Mouse (Mus musculus) thymus, postnatal 25 days (tissue): Measurements from ENCODE around the gene Gpr160.
A peak's percentile ranks its signal among the peaks of the same experiment; 100 is the strongest.
"Not testable (repeated sequence)": the region's sequence is repeated elsewhere in the genome, so short reads cannot be mapped to it uniquely, and the experiment has no call there.

ENCODE experiments used
- DNase-seq: peaks from one replicate; pipeline ENCODE4 v3.0.0; 2022

Gene Gpr160

GRCm38 (mm10) chr3:30855604-30856458 is at the start of gene Gpr160:
Gene Gpr160 (plus strand): TSS chr3:30855950.
- DNase-seq: peak; percentile 76

GRCm38 (mm10) chr3:30812881-30813280 is 42.9 kb upstream of the Gpr160 start:
- no peak for DNase-seq

DNA sequence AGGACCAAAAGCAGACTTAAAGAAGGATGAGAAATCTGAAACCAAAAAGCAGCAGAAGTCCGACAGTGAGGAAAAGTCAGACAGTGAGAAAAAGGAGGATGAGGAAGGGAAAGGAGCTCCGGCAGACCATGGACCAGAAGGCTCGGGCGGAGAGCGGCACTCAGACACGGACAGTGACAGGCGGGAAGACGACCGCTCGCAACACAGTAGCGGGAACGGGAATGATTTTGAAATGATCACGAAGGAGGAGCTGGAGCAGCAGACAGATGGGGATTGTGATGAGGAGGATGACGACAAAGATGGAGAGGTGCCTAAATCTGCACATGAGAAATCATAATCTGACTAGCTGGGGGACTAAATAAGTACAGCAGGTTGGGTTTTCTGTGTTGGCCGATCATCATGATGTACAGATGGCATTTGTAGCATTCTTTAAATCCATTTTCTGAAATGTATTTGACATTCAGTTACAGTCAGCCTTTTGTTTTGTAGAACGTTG is 37.1 kb upstream of the Gpr160 start:
- DNase-seq: no peak

- DNase-seq: no peak
These were observed 33.6 kb upstream of the Gpr160 start for GRCm38 (mm10) chr3:30822163-30822562.

DNA sequence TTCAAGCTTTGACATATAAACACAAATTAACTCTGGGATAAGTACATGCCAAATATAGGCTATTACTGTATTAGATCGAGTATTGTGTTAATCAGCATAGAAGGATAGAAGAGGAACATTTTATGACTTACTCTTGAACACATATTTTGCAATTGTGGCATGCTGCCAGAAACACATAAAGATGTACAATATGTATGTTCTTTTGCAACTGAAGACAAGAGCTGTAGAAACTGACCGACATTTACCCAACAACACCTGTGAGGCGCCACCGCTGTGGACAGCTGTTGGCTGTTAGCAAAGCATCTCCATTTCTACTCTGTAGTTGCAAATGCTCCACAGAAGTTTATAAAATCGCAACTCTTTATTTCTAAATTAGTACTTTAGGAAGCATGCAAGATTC is 29.7 kb upstream of the Gpr160 start:
- DNase-seq: no peak

- no peak for DNase-seq
These were observed 23.7 kb upstream of the Gpr160 start for GRCm38 (mm10) chr3:30831848-30832606.

DNA sequence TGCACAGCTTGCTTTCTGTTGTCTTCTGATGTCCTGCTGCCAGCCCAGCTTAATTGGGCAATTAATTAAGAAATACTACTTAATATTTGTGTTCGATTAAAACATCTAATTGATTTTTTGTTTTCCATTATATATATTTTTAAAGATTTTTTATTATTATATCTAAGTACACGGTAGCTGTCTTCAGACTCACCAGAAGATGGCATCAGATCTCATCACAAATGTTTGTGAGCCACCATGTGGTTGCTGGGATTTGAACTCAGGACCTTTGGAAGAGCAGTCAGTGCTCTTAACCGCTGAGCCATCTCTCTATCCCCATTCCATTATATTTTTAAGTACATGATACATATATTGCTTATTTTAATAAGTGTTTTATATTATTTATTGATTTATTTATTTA is 22.5 kb upstream of the Gpr160 start:
- no peak for DNase-seq

DNA sequence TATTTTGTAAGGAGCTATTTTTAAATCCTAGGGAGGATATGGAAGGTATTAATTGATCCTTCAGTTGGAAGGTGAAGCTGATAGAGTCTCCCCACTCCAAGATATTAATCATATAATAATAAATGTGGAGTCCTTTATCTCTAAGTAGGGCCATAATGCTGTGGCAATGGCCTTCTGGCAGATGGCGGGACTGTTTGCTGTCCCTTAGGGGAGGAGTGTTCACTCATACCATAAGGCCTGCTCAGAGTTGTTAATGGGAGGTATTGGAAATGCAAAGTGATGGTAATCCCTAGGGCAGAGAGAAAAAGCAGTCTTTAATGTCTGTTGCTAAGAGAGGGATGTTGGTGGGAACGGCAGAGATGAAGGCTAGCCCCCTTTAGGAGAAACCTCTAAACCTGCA is 10.0 kb upstream of the Gpr160 start:
- no peak for DNase-seq

DNA sequence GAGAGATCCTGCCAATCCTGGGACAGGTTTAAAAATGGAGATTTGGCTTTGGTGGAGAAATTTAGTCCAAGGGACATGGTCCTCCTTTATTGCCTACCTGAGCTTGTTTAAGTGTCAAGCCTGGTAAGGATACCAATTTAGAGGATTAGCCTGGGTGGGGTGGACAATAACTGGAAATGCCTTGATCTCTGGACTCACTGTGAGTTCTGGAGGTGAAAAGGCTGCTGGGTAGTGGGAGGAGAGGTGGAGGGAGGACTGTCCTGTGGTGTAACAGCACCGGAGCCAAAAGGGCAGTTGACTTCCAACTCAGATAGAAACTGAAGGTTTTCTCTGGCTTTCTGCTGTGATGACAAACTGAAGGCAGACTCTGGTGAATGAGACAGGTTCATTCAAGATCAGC is 8.3 kb upstream of the Gpr160 start:
- no peak for DNase-seq

DNA sequence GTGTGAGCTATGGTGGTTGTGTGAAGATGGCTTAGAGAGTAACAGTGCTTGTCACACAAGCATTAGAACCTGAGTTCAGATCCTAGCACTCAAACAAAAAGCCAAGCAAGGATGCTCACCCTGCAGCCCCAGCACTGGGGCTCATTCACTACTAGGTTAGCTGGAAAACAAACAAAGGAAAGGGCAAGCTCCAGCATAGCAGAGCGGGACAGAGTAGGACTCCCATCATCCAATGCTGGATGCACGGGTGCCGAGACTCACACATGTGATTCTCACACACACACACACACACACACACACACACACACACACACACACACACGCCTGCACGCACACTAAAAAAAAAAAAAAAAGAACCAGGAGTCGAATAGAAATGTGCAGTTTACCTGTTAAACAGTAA is 4.3 kb upstream of the Gpr160 start:
- DNase-seq: no peak

- DNase-seq: no peak
These were observed 2.2 kb upstream of the Gpr160 start for GRCm38 (mm10) chr3:30853596-30853995.

GRCm38 (mm10) chr3:30859599-30859998 is 3.8 kb downstream of the Gpr160 start:
- not testable (repeated sequence) for DNase-seq

DNA sequence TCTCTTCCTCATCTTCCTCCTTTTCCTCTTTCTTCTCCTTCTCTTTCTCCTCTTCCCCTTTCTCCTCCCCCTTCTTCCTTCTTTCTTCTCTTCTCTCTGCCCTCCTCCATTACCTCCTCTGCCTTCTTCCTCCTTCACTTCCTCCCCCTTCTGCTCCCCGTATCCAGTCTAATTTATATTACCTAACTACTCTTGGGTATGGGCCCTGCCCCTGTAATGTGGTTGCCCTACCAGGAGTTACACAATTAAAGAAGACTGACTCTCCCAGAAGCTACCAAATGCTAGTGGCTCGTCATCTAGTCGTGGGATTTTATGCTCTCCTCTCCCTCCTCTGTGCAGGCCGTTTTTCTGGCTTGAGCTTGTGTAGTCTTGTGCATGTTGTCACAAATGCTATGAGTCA is 5.0 kb downstream of the Gpr160 start:
- no peak for DNase-seq

- DNase-seq: no peak
These were observed 8.1 kb downstream of the Gpr160 start for GRCm38 (mm10) chr3:30863712-30864435.

- no peak for DNase-seq
These were observed 8.9 kb downstream of the Gpr160 start for GRCm38 (mm10) chr3:30864640-30865039.

DNA sequence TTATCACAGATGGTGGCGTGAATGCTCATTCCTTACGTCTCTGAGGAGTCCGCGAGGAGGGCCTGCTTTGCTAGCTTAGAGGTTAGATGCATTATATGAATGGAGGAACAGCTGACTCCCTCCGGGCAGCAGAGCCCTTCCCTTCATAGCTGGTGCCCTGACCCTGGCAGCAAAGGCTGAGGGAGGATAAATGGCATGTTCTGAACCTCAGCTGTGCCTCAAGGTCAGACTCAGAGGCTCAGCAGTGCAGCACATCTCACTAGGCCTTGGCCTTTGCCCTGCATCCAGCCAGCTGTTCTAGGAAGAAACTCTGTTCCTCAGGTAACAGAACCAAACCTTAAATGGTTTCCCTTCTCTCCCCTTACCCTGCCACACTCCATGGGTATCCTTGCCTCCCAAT is 12.4 kb downstream of the Gpr160 start:
- no peak for DNase-seq

DNA sequence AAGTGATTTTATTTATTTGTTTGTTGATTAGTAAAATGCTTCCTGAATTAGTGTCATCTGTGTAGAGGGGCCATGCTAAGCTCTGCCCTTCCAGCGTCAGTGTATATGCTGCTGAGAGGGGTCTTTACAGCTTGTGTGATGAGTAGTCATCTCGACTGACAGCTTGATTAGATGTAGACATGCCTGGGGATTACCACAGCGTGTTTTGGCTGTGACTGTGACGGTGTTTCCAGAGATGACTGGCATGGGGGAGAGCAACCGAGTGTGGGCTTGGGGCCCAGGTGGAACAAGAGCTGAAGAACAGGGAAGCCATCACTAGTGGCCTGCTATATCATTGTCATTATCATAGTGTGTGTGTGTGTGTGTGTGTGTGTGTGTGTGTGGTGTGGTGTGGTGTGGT is 12.9 kb downstream of the Gpr160 start:
- DNase-seq: no peak

- DNase-seq: no peak
These were observed 14.2 kb downstream of the Gpr160 start for GRCm38 (mm10) chr3:30869995-30870394.

GRCm38 (mm10) chr3:30876709-30877108 is 21.0 kb downstream of the Gpr160 start:
- DNase-seq: no peak

DNA sequence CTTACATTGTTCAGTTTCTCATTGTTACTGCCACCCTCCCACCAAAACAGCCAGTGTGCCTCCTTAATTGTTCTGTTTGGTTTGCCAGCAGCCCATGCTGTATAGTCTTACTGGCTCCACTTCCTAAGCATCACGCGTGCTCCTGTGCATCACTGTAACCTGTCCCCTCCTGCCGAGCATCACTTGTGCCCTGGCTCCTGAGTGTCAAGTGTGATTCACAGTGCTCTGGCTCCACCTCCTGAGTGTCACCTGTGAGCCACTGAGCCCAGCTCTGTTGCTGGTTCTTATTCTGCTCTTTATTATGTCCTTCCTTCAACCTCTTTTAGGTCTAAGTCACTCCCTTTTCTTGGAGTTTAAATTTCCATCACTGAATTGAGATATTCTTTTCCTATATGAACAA is 31.7 kb downstream of the Gpr160 start:
- no peak for DNase-seq

DNA sequence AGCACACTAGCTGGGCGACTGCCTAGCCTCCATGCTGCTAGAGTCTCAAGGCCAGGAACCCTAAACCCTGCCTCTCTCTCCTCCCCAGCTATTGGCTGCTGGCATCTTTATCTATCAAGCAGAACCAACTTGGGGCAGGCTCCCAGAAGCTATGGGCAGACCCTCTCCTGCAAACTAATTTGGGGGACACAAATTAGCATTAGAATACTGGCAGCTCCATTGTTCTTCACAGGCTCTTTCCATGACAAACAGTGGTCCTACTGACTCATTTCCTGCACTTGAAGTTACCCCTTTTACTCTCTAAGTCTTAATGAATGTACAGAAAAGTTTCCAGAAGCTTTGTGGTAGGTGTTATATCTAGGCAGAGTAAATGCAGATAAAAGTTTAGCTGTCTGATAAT is 33.3 kb downstream of the Gpr160 start:
- no peak for DNase-seq

- DNase-seq: no peak
These were observed 41.0 kb downstream of the Gpr160 start for GRCm38 (mm10) chr3:30896721-30897120.

DNA sequence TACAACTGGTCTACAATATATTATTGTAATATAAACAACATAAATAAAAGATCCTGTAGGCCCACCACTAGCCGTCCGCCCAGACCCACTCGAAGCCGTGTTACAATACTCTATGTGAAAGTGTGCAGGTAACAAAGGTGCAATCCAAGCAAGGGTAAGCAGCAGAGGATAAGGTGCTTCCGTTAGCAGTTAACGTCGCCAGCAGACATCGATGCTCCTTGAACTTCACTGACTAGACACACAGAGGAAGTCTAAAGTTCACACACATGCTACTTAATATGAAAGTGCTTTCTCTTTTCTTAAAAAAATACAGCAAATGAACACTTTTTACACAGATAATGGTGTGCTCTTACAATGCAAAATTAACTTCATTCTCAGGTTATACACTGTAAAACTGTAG is 43.7 kb downstream of the Gpr160 start:
- no peak for DNase-seq
